Mouse (Mus musculus): ENCODE data around the gene Srprb.

The Srprb gene

GRCm38 (mm10) chr9:103141266-103141665 lies 60.7 kb downstream of the Srprb start:
- DNase-seq, result no peak

- no peak for DNase-seq
Measured at GRCm38 (mm10) chr9:103140384-103140783, 61.6 kb downstream of the Srprb start.

- DNase-seq, result no peak
Measured at GRCm38 (mm10) chr9:103139481-103139880, 62.5 kb downstream of the Srprb start.

Measured in layer of hippocampus, adult 9-11 months (tissue).